Mouse (Mus musculus) v-Abl transformed pro-B cells (cell line): ENCODE results near the gene Tbc1d8.

Experiments
- in situ Hi-C, 2 experiments: fragments of 400-800 bp; cut with MboI; formaldehyde crosslinking; loops; one replicate each; pipeline ENCODE4 v1.15.1; 2025; ENCODE audit not compliant: unreplicated experiment in 2 of 2

Tbc1d8 gene

GRCm38 (mm10) chr1:39373378-39373777 lies 105.2 kb downstream of the Tbc1d8 start:
- in situ Hi-C loops, result no loop called here

DNA sequence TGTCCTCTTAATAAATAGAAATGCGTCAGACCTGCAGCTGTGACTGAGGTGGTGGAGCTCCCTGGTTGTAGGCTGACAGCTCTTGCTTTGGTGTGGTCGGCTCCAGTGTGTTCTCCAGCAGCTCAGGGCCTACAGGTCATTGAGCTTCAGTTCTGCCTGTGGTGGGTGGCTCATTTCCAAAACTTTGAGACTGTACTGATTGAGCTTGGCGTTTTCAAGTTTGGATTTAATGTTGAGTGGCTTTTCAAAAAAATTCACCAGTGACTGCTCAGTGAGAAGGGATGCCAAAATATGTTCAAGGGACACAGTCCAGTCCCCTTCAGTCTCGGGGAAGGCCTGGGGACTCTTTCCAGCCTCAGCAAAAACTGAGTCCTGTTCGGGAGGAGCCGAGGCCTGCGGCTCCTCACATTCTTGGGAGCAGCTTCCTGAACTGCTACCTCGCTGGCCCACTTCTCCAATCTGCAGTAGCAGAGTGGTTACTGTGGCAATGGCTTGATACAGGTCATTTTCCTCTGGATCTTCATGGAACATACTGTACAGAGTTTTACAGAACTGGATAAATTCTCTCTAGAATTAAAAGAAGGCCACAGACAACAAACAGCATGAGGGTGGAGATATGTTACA lies 106.2 kb downstream of the Tbc1d8 start:
- in situ Hi-C loops, result no loop called here

- in situ Hi-C loops, result no loop called here
Measured at GRCm38 (mm10) chr1:39370431-39370830, 108.1 kb downstream of the Tbc1d8 start.

DNA sequence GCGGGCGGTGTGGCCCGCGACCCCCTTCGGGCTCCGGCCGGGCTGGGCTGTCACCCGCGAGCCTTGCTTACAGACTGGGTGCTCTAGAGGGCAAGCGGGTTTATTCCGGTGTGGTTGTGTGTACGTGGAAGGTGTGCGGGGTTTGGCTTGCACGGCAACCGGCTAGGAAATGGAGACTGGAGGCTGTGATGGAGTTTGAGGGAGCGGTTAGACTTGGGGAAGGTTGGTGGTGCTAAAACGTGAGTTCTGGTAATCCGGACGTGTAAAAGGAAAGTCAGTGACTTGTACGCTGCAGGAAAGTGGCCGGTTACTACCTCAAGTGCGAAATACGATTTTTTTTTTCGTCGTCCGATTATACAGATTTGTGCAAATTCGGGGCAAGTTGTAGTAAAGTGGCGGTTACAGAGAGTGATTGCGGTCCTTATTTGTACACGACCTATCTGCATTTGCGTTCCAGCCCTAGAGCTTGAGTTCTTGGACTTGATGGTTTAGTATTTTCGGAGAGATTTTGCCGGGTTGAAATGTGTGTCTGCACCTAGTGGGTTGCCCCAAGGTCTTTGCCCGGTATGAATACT lies 110.2 kb downstream of the Tbc1d8 start:
- in situ Hi-C loops, result no loop called here

DNA sequence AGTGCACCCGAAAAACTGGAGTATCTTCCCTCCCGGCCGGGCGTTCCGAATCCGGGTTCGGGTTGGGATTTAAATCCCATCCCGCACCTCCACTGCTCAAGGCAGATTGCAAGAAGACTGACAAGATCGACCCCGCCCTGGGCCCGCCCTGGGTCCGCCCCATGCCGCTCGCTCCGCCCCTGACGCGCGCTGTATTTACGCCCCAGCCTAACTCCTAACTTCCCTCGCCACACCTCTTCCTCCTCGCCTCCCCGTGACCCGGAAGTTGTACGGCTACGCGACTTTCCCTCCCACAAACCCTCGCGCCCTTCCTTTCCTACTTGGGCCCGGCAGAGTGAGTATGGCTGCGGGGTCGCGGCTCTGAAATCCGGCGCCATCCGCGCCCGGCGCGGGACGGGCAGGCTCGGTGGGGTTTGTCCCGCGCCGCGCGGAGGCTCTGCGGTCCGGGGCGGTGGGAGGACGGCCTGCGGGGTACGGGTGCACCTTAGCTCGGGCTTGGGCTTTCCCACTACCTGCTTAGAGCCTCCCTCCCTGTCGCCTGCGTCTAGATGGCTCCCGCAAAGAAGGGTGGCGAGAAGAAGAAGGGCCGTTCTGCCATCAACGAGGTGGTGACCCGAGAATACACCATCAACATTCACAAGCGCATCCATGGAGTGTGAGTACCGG lies 110.8 kb downstream of the Tbc1d8 start, which contains the start of gene Rpl31:
Gene Rpl31 (plus strand): TSS at position 242 of the 666 bp plus-strand sequence.
- in situ Hi-C loops, result no loop called here

DNA sequence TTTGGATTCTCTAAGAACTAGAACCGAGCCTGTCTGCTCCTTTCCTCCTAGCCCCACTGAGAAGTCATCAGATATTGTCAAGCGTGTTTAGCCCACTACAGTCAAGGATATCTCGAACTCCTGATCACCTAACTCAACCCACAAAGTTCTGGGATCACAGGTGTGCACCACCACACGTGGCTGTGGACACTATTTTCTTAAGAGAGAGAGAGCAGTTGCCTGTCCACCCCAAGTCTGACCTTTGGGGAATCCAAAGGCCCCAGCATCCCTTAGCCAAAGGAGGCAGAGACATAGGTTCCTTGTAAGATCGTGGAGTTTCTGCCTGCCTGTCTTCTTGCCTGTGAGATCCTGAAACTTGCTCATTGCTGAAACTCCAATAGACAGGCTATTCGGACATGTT lies 111.5 kb downstream of the Tbc1d8 start:
- in situ Hi-C loops, result no loop called here

- in situ Hi-C loops, result no loop called here
Measured at GRCm38 (mm10) chr1:39365562-39365961, 113.0 kb downstream of the Tbc1d8 start.

DNA sequence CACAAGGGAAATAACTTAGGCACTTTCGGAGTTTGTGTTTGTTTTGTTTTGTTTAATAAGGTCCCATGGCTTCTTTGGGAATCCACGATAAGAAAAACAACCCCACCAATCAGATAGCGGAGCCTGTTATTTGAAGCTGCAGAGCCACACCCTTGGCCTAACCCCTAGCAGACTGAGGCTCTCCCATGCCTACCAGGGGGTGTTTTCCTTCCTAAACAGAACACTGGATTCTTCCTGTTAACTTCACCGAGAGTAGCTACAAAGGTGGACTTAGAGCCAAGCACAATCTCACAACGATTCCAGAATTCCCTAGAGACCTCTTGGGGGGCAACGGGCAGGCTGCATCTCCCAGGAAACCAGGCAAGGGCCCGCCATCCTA lies 116.1 kb downstream of the Tbc1d8 start:
- in situ Hi-C loops, result no loop called here

DNA sequence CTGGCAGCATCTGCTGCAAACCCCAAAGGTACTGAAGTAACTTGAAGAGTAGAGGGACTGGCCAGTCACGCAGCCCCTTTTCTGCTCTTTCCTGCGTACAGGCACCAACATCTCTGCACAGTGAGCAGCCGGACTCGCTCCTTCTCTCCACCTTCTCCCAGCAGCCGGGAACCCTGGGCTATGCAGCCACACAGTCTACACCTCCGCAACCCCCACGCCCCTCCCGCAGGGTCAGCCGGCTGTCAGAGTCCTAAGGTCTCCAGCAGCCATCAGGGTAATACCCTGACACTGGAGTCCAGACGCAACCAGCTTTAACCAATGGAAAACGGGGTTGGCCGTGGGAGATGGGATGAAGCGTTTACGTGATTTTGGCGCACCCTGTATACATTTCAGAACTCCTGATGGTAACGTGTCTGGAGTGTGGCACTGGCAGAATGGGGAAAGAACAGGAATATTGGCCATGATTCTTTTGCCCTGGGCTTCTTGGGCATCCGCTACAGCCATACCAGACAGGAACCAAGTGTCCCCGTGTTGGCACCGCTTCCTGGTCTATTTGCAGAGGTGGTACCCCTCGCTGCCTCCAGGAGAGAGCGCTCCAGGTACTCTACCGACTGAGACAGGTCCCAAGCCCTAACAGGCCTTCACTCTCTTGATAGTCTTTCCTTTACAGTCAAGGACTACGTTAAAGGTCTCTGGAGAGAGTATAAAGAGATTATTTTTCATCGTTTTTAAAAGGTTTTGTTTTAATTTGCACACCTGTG lies 116.6 kb downstream of the Tbc1d8 start:
- in situ Hi-C loops, result no loop called here

- in situ Hi-C loops, result loop anchor here in 1 of 2 experiments (10.0 kb wide), 1 partner anchor 345 kb away; no protein-coding TSS in a partner anchor
Measured at GRCm38 (mm10) chr1:39349427-39349826, 129.1 kb downstream of the Tbc1d8 start.

DNA sequence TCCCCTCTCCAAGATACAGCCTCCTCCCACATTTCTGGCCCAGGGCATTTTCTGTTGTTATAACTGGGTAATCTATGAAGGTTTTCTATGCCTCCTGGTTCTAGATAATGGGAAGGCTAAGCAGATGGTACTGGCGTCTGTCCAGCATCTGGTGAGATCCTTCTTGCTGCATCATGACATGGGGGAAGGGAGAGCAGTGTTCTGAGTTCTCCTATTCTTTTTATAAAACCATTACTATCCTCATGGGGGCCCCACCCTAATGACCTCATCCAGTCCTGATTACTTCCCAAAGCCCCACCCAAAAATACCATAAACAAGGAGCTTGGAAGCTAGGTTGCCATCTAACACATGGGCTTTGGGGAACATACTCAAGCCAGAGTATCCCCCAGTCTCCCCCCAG lies 129.6 kb downstream of the Tbc1d8 start:
- in situ Hi-C loops, result loop anchor here in 1 of 2 experiments (10.0 kb wide), 1 partner anchor 344 kb away; no protein-coding TSS in a partner anchor

GRCm38 (mm10) chr1:39344981-39345600 lies 133.5 kb downstream of the Tbc1d8 start:
- in situ Hi-C loops, result loop anchor here in 1 of 2 experiments (10.0 kb wide), 1 partner anchor 340 kb away; no protein-coding TSS in a partner anchor

GRCm38 (mm10) chr1:39343242-39343641 lies 135.3 kb downstream of the Tbc1d8 start:
- in situ Hi-C loops, result loop anchor here in 1 of 2 experiments (10.0 kb wide), 1 partner anchor 338 kb away; no protein-coding TSS in a partner anchor

DNA sequence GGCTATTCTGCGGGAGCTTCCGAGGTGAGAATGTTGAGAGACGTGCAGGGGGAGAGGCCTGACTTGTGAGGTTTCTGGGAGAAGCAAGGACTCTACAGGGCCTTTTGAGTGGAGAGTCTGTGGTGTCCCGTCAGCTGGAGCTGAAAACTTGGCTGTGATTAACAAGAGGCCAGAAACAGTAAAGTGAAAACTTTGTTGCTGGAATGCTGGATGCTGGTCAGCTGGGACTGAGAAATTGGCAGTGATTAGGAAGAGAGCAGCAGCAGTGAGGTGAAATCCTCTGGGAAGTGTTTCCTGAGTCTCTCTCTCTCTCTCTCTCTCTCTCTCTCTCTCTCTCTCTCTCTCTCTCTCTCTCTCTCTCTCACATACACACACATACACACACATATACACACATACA lies 136.7 kb downstream of the Tbc1d8 start:
- in situ Hi-C loops, result loop anchor here in 1 of 2 experiments (10.0 kb wide), 1 partner anchor 337 kb away; no protein-coding TSS in a partner anchor

DNA sequence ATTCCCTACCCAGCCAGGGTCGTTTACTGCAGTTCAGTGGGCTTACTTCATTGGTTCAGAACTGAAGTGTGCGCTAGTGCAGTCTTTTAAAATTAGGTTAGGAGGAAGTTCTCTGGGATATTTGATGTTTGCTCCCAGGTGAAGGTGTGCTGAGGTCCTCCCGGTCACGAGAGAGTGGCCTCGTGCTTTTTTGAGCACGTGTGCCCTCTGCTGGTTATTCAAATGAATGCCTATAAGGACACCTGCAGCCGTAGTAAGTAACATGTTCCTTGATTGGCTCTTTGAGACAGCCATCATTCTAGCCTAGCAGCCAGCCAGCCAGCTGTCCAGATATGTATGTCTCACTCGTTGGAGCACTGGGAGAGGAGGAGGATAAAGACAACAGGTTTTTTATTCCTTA lies 137.9 kb downstream of the Tbc1d8 start:
- in situ Hi-C loops, result loop anchor here in 1 of 2 experiments (10.0 kb wide), 1 partner anchor 336 kb away; no protein-coding TSS in a partner anchor

DNA sequence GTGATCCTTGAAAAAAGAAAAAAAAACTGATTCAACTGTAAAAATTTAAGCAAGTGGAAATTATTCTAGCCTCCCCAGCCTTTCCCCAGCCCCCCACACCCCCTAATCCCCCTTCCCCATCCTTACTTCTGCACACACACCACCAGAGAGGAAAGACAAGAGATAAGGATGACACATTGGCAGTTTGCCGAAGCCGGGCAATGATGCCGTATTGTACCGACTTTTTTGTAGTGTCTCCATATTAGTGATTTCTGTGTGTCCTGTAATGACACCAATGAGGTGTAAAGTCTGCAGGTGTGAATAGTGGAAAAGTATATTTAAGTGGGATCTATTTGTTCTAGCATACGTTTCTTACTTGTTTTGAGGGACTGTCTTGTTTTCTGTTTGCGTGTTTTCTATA lies 138.4 kb downstream of the Tbc1d8 start:
- in situ Hi-C loops, result loop anchor here in 1 of 2 experiments (10.0 kb wide), 1 partner anchor 335 kb away; no protein-coding TSS in a partner anchor

DNA sequence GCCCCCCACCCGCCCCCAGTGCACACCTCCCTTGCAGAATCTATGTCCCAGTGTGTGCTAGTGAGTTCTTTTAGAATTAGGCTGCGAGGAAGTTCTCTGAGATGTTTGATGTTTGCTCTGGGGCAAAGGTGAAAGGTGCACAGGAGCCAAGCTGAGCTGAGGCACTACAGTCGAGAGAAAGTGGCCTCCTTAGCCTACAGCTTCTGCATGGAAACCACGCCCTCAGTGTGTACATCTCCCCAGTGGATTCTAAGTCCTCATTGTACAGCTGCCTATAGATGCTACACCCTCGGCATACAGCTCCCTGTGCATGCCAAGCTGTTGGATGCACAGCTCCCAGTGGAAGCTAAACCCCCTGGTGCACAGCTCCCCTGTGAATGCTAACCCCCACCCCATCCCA lies 139.1 kb downstream of the Tbc1d8 start:
- in situ Hi-C loops, result no loop called here

DNA sequence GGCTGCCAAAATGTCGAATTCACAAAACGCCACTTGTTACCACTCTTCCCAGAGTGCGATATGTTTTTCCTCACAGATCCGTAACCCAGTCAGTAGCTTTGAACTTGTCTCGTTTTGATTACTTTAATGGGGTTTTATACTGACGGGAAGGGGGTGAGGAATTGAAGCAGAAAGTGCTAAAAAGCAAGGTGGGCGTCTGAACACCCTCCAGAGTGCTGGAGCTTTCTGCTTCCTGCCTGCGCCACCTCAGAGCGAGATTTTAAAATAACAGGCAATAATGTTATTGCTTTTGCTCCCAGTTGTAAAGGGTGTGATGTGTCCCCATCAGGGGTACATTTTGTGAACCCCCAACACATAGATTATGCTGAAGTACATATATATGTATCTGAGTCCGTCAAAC lies 139.7 kb downstream of the Tbc1d8 start:
- in situ Hi-C loops, result no loop called here

DNA sequence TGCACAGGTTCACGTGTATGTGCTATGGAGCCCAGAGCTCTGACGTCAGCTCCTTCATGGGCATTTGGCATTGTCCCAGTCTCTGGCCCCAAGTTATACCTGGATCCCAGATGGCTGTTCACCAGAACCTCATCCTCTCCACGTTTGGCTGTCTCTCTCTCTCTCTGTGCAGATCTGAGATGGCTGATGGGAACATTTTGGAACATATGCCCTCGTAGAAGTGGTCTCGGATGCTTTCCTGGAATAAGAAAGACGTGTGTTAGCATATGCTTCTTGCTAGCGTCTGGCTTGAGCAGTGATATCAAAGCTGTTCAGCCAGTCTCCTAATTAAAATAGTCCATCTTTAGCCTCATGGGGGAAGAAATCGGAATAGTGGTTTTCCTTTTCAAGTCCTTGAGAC lies 141.8 kb downstream of the Tbc1d8 start:
- in situ Hi-C loops, result no loop called here

- in situ Hi-C loops, result no loop called here
Measured at GRCm38 (mm10) chr1:39335561-39336196, 142.9 kb downstream of the Tbc1d8 start.
